Mouse (Mus musculus) cerebellum, adult 2 months (tissue): Measurements from ENCODE around the gene Tmtc1.

Experiments used
- CTCF ChIP-seq: fragments of 200-500 bp; IDR thresholded peaks from 2 replicates; pipeline ENCODE4 v1.5.1; 2011; ENCODE audit warnings: low read depth, mild to moderate bottlenecking, control low read depth, low read length, moderate library complexity, borderline replicate concordance; ENCODE audit not compliant: insufficient read depth
- POLR2A ChIP-seq: fragments of 200-500 bp; IDR thresholded peaks from 2 replicates; pipeline ENCODE4 v1.6.1; 2011; ENCODE audit warnings: low read length, control low read depth, borderline replicate concordance; ENCODE audit not compliant: insufficient read depth

- TF ChIP-seq CTCF = no peak
- no peak for TF ChIP-seq POLR2A
These were observed 102.4 kb downstream of the Tmtc1 start for GRCm38 (mm10) chr6:148341765-148342164.
